Mouse (Mus musculus) neural tube, embryonic 13.5 days (tissue): ENCODE data around the gene Cc2d2b. TPM values are rescaled to one million over a fixed set of nuclear protein-coding genes. Genes with fewer than 3 reads are reported as not detected.

ENCODE experiments used
- ATAC-seq: fragments of 200-750 bp; cut with Nextera tagmentation; 2 replicates; pipeline ENCODE4 v1.8.0; 2017; ENCODE audit warnings: low read depth, mild to moderate bottlenecking, moderate TSS enrichment, moderate library complexity
- H3K27ac ChIP-seq: fragments of 300-500 bp; sonication (generic); replicated peaks from 2 replicates; pipeline ENCODE4 v1.5.1; 2015; ENCODE audit warnings: moderate library complexity, mild to moderate bottlenecking, inconsistent platforms
- H3K27me3 ChIP-seq: fragments of 300-500 bp; sonication (generic); 2 replicates; pipeline ENCODE4 v1.6.1; 2015; ENCODE audit warnings: mild to moderate bottlenecking, inconsistent platforms
- H3K36me3 ChIP-seq: fragments of 300-500 bp; sonication (generic); 2 replicates; pipeline ENCODE4 v1.6.1; 2015; ENCODE audit warnings: mild to moderate bottlenecking, inconsistent platforms
- H3K4me1 ChIP-seq: fragments of 300-500 bp; sonication (generic); replicated peaks from 2 replicates; pipeline ENCODE4 v1.6.1; 2015; ENCODE audit warnings: inconsistent platforms
- H3K4me2 ChIP-seq: fragments of 300-500 bp; sonication (generic); 2 replicates; pipeline ENCODE4 v1.6.1; 2015; ENCODE audit warnings: inconsistent platforms, mild to moderate bottlenecking, moderate library complexity
- H3K4me3 ChIP-seq: fragments of 300-500 bp; sonication (generic); 2 replicates; pipeline ENCODE4 v1.5.1; 2015; ENCODE audit warnings: mild to moderate bottlenecking, inconsistent platforms
- H3K9ac ChIP-seq: fragments of 300-500 bp; sonication (generic); 2 replicates; pipeline ENCODE4 v1.6.1; 2015; ENCODE audit warnings: moderate library complexity, mild to moderate bottlenecking, inconsistent platforms
- H3K9me3 ChIP-seq: fragments of 300-500 bp; sonication (generic); 2 replicates; pipeline ENCODE4 v1.6.1; 2016; ENCODE audit warnings: inconsistent platforms
- WGBS: fragments of 180-500 bp; shearing (Covaris S2); methylation state at CpG from one replicate; pipeline ENCODE4 v1.1.7; 2015; 5-methylcytosine and 5-hydroxymethylcytosine counted together
- polyA plus RNA-seq: library from polyadenylated mRNA; unstranded; fragments of >200 nt; fragmentation: Nextera tagmentation; extraction: Ambion mirVana; gene quantifications from 2 replicates; pipeline ENCODE4 v1.2.1, GENCODE M21; 2015

The Cc2d2b gene
- polyA plus RNA-seq, 1 experiment from 2014 or later, result not detected

DNA sequence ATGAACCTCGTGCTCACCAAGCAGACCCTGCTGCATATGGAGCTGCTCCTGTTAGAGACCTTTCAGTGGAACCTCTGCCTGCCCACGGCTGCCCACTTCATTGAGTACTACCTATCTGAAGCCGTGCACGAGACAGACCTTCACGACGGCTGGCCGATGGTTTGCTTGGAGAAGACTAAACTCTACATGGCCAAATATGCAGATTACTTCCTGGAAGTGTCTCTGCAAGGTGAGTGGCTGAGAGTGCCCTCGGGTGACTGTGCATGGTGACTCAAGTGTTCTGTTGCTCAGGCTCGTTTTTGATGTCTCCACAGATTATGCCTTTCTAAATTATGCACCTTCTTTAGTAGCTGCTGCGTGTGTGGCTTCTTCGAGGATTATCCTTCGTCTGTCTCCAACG is 96.2 kb downstream of the Cc2d2b start:
- no peak overlapping the region for H3K4me3 ChIP-seq
- H3K4me2 ChIP-seq, result no peak overlapping the region
- H3K9me3 ChIP-seq, result no peaks in the 10 kb centered on the region
- no peaks in the 10 kb centered on the region for H3K27me3 ChIP-seq
- WGBS, result 92% methylated on average over 13 of the region's 13 CpGs
- H3K36me3 ChIP-seq, result peaks cover 89% of the 10 kb centered on the region
- no peak for ATAC-seq
- no peak overlapping the region for H3K9ac ChIP-seq
- no peak overlapping the region for H3K27ac ChIP-seq
- no peaks in the 10 kb centered on the region for H3K4me1 ChIP-seq

DNA sequence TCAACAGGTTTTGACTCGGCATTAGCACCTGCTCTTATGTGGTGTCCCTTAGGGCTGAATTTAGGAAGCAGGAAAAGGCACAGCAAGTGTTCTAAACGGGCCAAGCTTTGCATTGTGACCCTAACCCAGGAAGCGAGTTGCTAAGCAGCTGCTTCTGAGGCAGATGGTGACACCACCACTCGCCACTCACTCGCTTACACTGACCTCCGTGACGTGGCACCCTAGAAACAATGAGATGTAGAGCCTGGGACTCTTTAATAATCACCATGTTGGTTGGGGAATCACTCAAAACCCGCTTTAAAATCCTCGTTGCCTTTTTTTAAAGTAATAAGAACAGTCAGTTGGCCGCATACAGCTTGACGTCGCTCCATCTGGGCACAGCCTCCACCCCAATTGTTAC is 100.8 kb downstream of the Cc2d2b start:
- H3K4me1 ChIP-seq, result no peaks in the 10 kb centered on the region
- H3K4me3 ChIP-seq, result no peak overlapping the region
- 77% methylated on average over 12 of the region's 12 CpGs for WGBS
- H3K9me3 ChIP-seq, result no peaks in the 10 kb centered on the region
- H3K4me2 ChIP-seq, result no peak overlapping the region
- peaks cover 64% of the 10 kb centered on the region for H3K36me3 ChIP-seq
- no peak overlapping the region for H3K27ac ChIP-seq
- no peaks in the 10 kb centered on the region for H3K27me3 ChIP-seq
- no peak overlapping the region for H3K9ac ChIP-seq
- ATAC-seq, result no peak

DNA sequence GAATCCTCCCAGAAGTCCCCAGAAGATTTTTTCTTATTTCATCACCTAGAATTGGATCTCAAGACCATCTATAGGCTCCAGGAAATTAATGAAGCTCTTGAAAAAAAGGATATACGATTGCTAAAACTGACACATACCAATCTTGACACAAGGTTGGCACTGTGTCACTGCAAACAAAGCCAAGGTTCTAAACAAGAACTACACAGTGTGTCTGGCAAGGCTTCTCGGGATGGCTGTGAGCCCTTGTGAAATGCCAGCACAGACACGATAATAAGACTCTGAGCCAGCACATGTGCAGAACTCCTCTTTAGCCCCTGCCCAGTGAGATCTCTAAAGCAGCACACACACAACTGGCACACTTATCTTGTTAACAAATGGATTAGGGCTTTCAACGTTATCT is 111.0 kb downstream of the Cc2d2b start:
- H3K36me3 ChIP-seq, result no peaks in the 10 kb centered on the region
- no peak for ATAC-seq
- H3K9me3 ChIP-seq, result no peaks in the 10 kb centered on the region

DNA sequence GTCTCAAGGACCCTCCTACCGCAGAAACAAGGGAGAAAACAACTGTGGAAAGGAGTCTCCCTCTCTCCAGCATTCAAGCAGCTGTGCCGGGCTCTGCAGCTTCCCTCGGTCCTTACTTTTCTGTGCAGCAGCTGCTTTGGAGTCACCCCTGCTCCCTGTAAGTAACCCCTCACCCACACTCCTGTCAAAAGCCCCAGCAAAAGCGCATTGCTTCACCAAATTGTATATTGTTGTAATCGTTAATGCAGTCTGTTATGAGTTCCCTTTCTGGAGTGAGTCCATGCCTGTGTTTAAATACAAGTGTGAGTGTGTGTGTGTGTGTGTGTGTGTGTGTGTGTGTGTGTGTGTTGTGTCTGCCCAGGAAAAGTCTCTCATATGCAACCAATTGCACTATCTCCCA is 119.7 kb downstream of the Cc2d2b start:
- Histone ChIP-seq H3K4me3 (no peak overlapping the region), H3K9ac (no peak overlapping the region), H3K9me3 (no peaks in the 10 kb centered on the region), H3K27me3 (peaks cover 70% of the 10 kb centered on the region), H3K27ac (no peak overlapping the region), H3K4me1 (no peaks in the 10 kb centered on the region), H3K36me3 (no peaks in the 10 kb centered on the region), H3K4me2 (no peak overlapping the region)
- WGBS, result 41% methylated on average over 5 of the region's 5 CpGs
- no peak for ATAC-seq

More for the DNA sequence above, 111.0 kb downstream of the Cc2d2b start:
- H3K27ac ChIP-seq, result no peak overlapping the region
- no peak overlapping the region for H3K9ac ChIP-seq
- H3K4me1 ChIP-seq, result no peaks in the 10 kb centered on the region
- H3K4me2 ChIP-seq, result no peak overlapping the region
- peaks cover 32% of the 10 kb centered on the region for H3K27me3 ChIP-seq
- WGBS, result 77% methylated on average over 4 of the region's 4 CpGs
- H3K4me3 ChIP-seq, result no peak overlapping the region

DNA sequence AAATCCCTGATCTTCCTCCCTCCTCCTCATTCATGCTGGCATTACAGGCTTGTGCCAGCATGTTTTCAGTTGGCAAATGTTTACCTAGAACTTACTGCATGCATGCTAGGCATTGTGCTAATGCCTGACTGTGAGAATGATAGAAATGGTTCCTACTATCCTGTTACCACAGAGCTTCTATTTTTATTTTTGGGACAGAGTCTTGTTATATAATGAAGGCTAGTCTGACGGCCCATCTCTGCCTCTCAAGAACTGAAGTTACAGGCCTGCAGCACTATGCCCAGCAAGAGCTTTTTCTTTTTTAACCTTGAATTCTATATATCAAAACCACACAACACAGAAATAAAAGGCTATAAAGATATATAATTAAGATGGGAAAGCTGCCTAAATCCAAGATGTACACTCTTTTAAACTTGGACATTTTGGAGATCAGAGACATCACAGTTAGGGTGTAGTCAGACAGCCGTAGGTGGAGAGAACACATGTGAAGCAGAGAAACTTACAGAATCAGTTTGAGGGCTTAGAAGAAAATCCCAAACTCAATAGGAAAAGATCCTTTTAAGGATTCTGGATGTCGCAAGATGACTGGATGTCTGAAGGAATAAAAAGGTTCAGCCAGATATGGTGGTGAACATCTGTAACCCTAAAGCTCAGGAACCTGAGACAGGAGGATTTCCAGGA is 121.0 kb downstream of the Cc2d2b start:
- no peaks in the 10 kb centered on the region for H3K36me3 ChIP-seq
- no peak for ATAC-seq
- peaks cover 66% of the 10 kb centered on the region for H3K27me3 ChIP-seq
- H3K27ac ChIP-seq, result no peak overlapping the region
- H3K4me1 ChIP-seq, result no peaks in the 10 kb centered on the region; the same call in 1 of the 2 replicates
- H3K4me3 ChIP-seq, result no peak overlapping the region
- H3K4me2 ChIP-seq, result no peak overlapping the region
- 86% methylated on average over 3 of the region's 3 CpGs for WGBS
- H3K9ac ChIP-seq, result no peak overlapping the region
- H3K9me3 ChIP-seq, result no peaks in the 10 kb centered on the region

DNA sequence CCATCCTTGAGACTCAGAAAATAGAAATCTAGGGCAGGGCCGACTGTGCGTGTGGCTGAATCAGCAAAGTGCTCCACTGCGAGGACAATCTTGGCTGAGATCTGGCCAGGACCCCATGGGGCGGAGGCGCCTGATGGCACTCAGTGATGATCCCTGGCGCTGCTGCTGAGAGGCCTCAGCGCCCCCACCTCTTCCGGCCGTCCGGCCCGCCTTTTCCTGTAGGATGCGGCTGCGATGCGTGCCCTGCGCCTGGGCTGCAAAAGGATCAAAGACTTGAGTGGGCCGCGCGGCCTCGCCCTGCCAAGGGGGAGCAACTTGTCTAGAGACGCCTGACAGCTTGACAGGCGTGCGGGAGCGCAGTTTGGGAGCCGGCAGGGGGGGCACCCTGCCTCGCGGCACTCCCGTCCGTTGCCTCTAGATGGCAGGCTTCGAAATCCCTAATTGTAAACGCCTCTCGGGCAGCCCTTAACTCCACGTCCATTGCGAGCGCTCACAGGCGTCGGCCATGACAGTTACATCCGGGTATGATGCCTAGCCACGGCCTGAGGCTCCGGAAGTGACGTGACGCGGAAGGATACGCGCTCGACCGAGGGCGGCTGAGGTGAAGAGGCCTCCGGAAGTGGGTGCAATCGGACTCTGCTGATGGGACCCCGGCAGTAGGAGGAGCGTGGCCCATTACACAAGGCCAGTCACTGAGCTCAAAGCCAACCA is 124.6 kb downstream of the Cc2d2b start:
- peak overlapping the region; percentile 66 for H3K4me2 ChIP-seq
- peak overlapping the region; percentile 76 for H3K9ac ChIP-seq
- H3K4me3 ChIP-seq, result peak overlapping the region; percentile 59
- peak; percentile 99 for ATAC-seq
- peaks cover 71% of the 10 kb centered on the region for H3K27me3 ChIP-seq
- no peaks in the 10 kb centered on the region for H3K36me3 ChIP-seq
- under 1% methylated on average over 51 of the region's 51 CpGs for WGBS
- H3K9me3 ChIP-seq, result no peaks in the 10 kb centered on the region
- H3K27ac ChIP-seq, result peak overlapping the region; percentile 96
- H3K4me1 ChIP-seq, result no peaks in the 10 kb centered on the region; the same call in 1 of the 2 replicates

Other genes starting within 250 kb of the Cc2d2b start
- gene Sorbs1, start 235.0 kb upstream of the Cc2d2b start, polyA plus RNA-seq, result 105 and 117 TPM in 2 replicates
- gene Aldh18a1, start 160.3 kb upstream of the Cc2d2b start, polyA plus RNA-seq, result 54.1 and 64.6 TPM in 2 replicates
- gene Tctn3, start 136.5 kb upstream of the Cc2d2b start, polyA plus RNA-seq, result 8.2 and 10.6 TPM in 2 replicates
- gene Entpd1, start 136.4 kb upstream of the Cc2d2b start, polyA plus RNA-seq, result 8.1 and 10.7 TPM in 2 replicates
- gene Ccnj, start 82.5 kb downstream of the Cc2d2b start, polyA plus RNA-seq, result 20.4 and 22.9 TPM in 2 replicates
- 6.1 and 6.9 TPM in 2 replicates for gene Zfp518a, start 146.0 kb downstream of the Cc2d2b start, polyA plus RNA-seq
- 0.64 and 0.70 TPM in 2 replicates for gene Blnk, start 245.8 kb downstream of the Cc2d2b start, polyA plus RNA-seq